Mouse (Mus musculus): ENCODE measurements at regions not wholly inside any gene's neighbourhood (a gene's known extent, or its start where the extent isn't known, plus 50 kb on each side); places are given as distances from the start of the nearest gene placed in this dataset.

DNA sequence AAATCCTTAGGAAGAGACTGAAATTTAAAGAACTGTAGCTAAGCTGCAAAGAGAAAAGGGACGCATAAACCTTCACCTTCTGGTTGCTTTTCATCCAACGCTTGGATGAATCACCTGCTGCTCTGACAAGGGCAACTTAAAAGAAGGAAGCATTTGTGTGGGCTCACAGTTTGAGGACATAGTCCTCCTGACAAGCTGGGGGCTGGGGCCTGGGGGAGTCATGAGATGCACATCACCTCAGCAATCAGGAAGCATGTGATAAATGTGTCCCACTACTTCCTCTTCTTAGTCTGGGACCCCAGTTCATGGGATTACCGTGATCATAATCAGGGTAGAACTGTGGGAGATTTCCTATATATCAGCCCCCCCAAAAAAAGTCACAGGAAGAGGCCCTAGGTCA lies 107.8 kb upstream of the F13a1 start:
- Histone ChIP-seq H3K9ac (ENCODE audit: low read depth, low read length) (no peak overlapping the region), H3K4me1 (ENCODE audit: control insufficient read depth, insufficient read depth, low read length) (no peaks in the 10 kb centered on the region), H3K27ac (ENCODE audit: low read length) (no peak overlapping the region), H3K4me3 (ENCODE audit: low read length) (no peak overlapping the region), H3K4me2 (ENCODE audit: low read depth, low read length) (no peak overlapping the region), H3K9me3 (ENCODE audit: control insufficient read depth, low read length) (no peaks in the 10 kb centered on the region), H3K36me3 (ENCODE audit: control insufficient read depth, insufficient read depth, low read length) (no peaks in the 10 kb centered on the region), H3K27me3 (replicated peaks; ENCODE audit: control insufficient read depth, insufficient read depth, low read length) (no peaks in the 10 kb centered on the region)
- WGBS: 83% methylated on average over 3 of the region's 3 CpGs
- ATAC-seq: no peak

DNA sequence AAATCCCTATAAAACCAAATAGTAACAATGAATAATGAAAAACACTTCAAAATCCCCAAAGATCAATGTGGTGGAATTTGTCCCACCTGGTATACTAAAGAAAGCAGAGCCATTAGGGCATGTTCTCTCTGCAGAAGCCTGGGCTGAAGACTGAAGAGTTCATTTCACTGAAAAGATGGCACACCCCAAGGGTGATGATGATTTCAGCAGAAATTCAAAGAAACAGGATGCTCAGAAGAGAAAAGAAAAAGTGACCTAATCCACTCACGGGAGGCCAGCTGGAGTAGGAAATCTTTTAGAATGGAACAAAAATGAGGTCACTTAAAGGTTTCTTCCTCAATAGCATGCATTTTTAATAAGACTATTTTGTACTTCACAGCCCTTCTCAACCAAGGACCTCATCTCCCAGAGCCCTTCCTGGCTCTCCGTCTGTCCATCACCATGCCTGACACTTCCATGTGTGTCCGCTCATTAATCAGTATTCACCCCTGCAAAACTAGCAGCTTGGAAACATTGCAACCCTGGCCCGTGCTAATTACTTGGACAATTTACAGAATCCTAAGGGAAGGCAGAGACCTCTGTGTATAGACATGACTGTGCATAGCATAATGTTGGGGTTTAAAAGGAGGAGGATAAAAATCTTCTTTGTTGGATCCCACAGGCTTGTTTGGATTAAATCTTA lies 101.9 kb upstream of the F13a1 start:
- no peaks in the 10 kb centered on the region for H3K27me3 ChIP-seq (replicated peaks; ENCODE audit: control insufficient read depth, insufficient read depth, low read length)
- no peaks in the 10 kb centered on the region for H3K9me3 ChIP-seq (ENCODE audit: control insufficient read depth, low read length)
- no peak for ATAC-seq
- no peak overlapping the region for H3K27ac ChIP-seq (ENCODE audit: low read length)
- no peak overlapping the region for H3K4me2 ChIP-seq (ENCODE audit: low read depth, low read length)
- 64% methylated on average over 4 of the region's 4 CpGs for WGBS
- no peaks in the 10 kb centered on the region for H3K4me1 ChIP-seq (ENCODE audit: control insufficient read depth, insufficient read depth, low read length)
- no peak overlapping the region for H3K9ac ChIP-seq (ENCODE audit: low read depth, low read length)
- no peak overlapping the region for H3K4me3 ChIP-seq (ENCODE audit: low read length)
- H3K36me3 ChIP-seq (ENCODE audit: control insufficient read depth, insufficient read depth, low read length): no peaks in the 10 kb centered on the region

DNA sequence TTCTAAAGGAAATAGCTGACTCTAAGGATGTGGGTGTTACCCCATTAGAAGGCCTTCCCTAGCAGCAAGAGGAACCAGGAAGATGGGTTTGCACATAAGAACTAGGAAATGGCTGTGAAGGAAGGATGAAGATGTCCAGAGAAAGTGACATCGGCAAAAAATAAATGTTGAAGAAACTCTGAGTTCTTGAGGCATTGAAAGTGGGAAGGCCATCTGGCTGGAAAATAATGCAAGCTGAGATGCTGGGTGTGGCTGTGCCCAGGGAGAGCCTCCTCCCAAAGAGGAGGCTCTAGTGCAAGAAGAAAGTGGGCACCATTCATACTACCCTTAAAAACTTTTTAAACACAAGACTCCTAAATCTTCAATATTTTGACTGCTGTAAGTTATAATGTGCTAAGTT lies 99.9 kb upstream of the F13a1 start:
- no peak overlapping the region for H3K27ac ChIP-seq (ENCODE audit: low read length)
- no peaks in the 10 kb centered on the region for H3K36me3 ChIP-seq (ENCODE audit: control insufficient read depth, insufficient read depth, low read length)
- no peaks in the 10 kb centered on the region for H3K4me1 ChIP-seq (ENCODE audit: control insufficient read depth, insufficient read depth, low read length)
- no peak overlapping the region for H3K4me2 ChIP-seq (ENCODE audit: low read depth, low read length)
- no peak for ATAC-seq
- H3K27me3 ChIP-seq (replicated peaks; ENCODE audit: control insufficient read depth, insufficient read depth, low read length): no peaks in the 10 kb centered on the region
- H3K4me3 ChIP-seq (ENCODE audit: low read length): no peak overlapping the region
- 89% methylated on average over 1 of the region's 1 CpGs for WGBS
- H3K9me3 ChIP-seq (ENCODE audit: control insufficient read depth, low read length): no peaks in the 10 kb centered on the region
- no peak overlapping the region for H3K9ac ChIP-seq (ENCODE audit: low read depth, low read length)

DNA sequence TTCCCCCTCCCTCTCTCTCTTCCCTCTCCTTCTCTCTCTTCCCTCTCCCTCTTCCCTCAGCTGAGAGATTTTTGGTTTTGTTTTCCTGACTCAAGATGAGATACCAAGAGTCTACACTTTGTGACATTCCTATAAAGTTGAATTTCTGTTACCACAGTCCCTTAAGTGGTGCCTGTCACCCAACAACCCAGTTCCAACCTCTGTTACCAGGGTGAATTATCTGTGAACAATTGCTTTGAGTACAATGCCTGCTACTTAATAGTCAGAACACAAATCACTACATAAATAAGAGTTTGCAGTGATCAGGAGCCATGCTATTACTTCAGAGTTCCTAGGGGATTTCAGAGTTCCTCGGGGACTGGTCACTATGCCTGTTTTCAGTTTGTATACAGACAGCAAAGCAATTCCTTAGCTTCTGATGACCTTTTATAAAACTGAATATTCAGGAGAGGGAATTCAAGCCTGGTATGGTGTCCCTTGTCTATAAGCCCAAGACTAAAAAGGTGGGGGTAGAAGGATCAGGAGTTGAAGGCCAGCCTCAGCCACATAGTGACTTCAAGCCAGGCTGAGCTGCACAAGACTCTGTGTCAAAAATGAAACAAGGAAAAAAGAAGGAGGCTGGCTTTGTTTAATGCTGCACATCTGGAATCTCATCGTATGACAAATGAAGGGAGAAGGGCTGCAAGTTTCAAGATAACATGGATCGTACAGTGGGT lies 99.2 kb upstream of the F13a1 start:
- no peak overlapping the region for H3K9ac ChIP-seq (ENCODE audit: low read depth, low read length)
- H3K9me3 ChIP-seq (ENCODE audit: control insufficient read depth, low read length): no peaks in the 10 kb centered on the region
- H3K4me1 ChIP-seq (ENCODE audit: control insufficient read depth, insufficient read depth, low read length): no peaks in the 10 kb centered on the region
- no peaks in the 10 kb centered on the region for H3K27me3 ChIP-seq (replicated peaks; ENCODE audit: control insufficient read depth, insufficient read depth, low read length)
- no peak overlapping the region for H3K4me2 ChIP-seq (ENCODE audit: low read depth, low read length)
- no peaks in the 10 kb centered on the region for H3K36me3 ChIP-seq (ENCODE audit: control insufficient read depth, insufficient read depth, low read length)
- ATAC-seq: no peak
- H3K4me3 ChIP-seq (ENCODE audit: low read length): no peak overlapping the region
- 58% methylated on average over 3 of the region's 3 CpGs for WGBS
- H3K27ac ChIP-seq (ENCODE audit: low read length): no peak overlapping the region

DNA sequence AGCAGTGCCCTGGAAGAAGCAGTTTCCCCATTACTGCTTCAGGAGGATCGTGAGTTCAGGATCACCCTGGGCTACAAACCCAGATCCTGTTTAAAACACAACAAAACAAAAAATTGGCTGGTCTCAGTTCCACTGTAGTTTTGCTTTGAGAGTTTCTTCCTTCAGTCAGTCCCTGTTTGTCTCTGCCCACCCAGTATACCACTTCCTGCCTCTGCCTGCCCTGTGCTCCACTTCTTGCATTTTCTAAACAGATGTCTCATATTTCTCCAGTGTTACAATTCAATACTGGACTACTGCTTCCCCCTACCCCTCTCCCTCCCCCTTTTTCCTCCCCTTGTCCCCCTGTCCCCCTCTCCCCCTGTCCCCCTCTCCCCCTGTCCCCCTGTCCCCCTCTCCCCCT lies 98.6 kb upstream of the F13a1 start:
- Histone ChIP-seq H3K27ac (ENCODE audit: low read length) (no peak overlapping the region), H3K27me3 (replicated peaks; ENCODE audit: control insufficient read depth, insufficient read depth, low read length) (no peaks in the 10 kb centered on the region), H3K9me3 (ENCODE audit: control insufficient read depth, low read length) (no peaks in the 10 kb centered on the region), H3K4me3 (ENCODE audit: low read length) (no peak overlapping the region), H3K36me3 (ENCODE audit: control insufficient read depth, insufficient read depth, low read length) (no peaks in the 10 kb centered on the region), H3K9ac (ENCODE audit: low read depth, low read length) (no peak overlapping the region), H3K4me2 (ENCODE audit: low read depth, low read length) (no peak overlapping the region), H3K4me1 (ENCODE audit: control insufficient read depth, insufficient read depth, low read length) (no peaks in the 10 kb centered on the region)
- ATAC-seq: no peak
- 83% methylated on average over 1 of the region's 1 CpGs for WGBS

DNA sequence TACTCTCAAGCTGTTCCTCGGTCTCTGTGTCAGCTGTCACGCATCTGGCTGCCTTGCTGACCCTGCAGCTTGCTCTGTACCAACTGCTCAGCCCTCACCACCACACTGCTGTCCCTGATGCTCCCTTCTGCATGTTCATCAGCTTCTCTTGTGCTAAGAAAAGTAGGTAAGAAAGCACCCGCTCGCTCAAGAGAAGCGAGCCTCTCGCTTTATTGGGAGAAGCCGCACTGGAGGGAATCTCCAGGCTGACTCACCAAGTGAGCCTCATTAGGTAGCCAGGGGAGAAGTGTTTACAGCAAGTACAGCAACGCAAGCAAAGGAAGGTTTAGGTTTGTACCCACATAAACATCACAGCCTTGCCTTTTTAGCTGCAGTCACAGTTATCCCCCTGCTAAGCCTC lies 97.7 kb upstream of the F13a1 start:
- no peak overlapping the region for H3K4me2 ChIP-seq (ENCODE audit: low read depth, low read length)
- no peaks in the 10 kb centered on the region for H3K27me3 ChIP-seq (replicated peaks; ENCODE audit: control insufficient read depth, insufficient read depth, low read length)
- H3K27ac ChIP-seq (ENCODE audit: low read length): no peak overlapping the region
- no peak overlapping the region for H3K9ac ChIP-seq (ENCODE audit: low read depth, low read length)
- H3K9me3 ChIP-seq (ENCODE audit: control insufficient read depth, low read length): no peaks in the 10 kb centered on the region
- H3K36me3 ChIP-seq (ENCODE audit: control insufficient read depth, insufficient read depth, low read length): no peaks in the 10 kb centered on the region
- no peaks in the 10 kb centered on the region for H3K4me1 ChIP-seq (ENCODE audit: control insufficient read depth, insufficient read depth, low read length)
- 90% methylated on average over 8 of the region's 8 CpGs for WGBS
- no peak overlapping the region for H3K4me3 ChIP-seq (ENCODE audit: low read length)
- ATAC-seq: no peak

DNA sequence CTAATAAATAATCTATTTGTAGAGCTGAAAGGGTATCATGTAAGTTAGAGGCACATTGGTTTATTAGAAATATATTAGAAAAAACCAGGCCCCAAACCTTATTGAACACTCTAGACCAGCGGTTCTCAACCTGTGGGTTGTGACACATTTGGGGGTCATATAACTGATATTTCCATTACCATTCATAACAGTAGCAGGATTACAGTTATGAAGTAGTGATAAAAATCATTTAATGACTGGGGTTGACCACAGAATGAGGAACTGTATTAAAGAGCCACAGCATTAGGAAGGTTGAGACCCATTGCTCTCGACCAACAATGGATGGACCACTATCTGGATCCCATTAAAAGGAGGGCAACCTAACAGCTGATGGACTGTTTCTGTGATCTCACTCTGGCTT lies 92.8 kb upstream of the F13a1 start:
- Histone ChIP-seq H3K36me3 (ENCODE audit: control insufficient read depth, insufficient read depth, low read length) (no peaks in the 10 kb centered on the region), H3K27me3 (replicated peaks; ENCODE audit: control insufficient read depth, insufficient read depth, low read length) (no peaks in the 10 kb centered on the region), H3K4me3 (ENCODE audit: low read length) (no peak overlapping the region), H3K9ac (ENCODE audit: low read depth, low read length) (no peak overlapping the region), H3K4me1 (ENCODE audit: control insufficient read depth, insufficient read depth, low read length) (no peaks in the 10 kb centered on the region), H3K9me3 (ENCODE audit: control insufficient read depth, low read length) (no peaks in the 10 kb centered on the region), H3K27ac (ENCODE audit: low read length) (no peak overlapping the region), H3K4me2 (ENCODE audit: low read depth, low read length) (no peak overlapping the region)
- WGBS: 88% methylated on average over 2 of the region's 2 CpGs
- no peak for ATAC-seq

DNA sequence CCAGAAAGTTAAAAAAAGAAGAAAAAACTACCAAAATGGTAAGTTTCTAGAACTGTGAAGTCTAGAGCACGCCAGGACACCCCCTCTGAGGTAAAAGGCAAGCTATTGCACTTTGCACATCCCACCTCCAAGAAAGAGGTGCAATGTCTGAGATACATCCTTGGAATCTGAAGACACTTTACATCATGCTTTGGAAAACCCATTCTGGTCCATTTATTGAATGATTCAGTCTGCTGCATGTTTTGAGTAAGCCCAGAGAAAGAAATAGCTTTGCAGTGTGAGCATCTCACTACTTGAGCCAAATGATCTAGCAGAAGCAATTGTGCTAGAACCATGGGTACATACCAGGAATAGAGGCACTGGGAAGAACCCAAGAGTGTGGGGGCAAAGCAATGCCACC lies 85.1 kb upstream of the F13a1 start:
- no peaks in the 10 kb centered on the region for H3K27me3 ChIP-seq (replicated peaks; ENCODE audit: control insufficient read depth, insufficient read depth, low read length)
- H3K36me3 ChIP-seq (ENCODE audit: control insufficient read depth, insufficient read depth, low read length): no peaks in the 10 kb centered on the region
- H3K9me3 ChIP-seq (ENCODE audit: control insufficient read depth, low read length): no peaks in the 10 kb centered on the region
- no peak for ATAC-seq
- WGBS: 59% methylated on average over 1 of the region's 1 CpGs
- H3K4me2 ChIP-seq (ENCODE audit: low read depth, low read length): no peak overlapping the region
- no peak overlapping the region for H3K9ac ChIP-seq (ENCODE audit: low read depth, low read length)
- H3K27ac ChIP-seq (ENCODE audit: low read length): no peak overlapping the region
- no peak overlapping the region for H3K4me3 ChIP-seq (ENCODE audit: low read length)
- no peaks in the 10 kb centered on the region for H3K4me1 ChIP-seq (ENCODE audit: control insufficient read depth, insufficient read depth, low read length)

DNA sequence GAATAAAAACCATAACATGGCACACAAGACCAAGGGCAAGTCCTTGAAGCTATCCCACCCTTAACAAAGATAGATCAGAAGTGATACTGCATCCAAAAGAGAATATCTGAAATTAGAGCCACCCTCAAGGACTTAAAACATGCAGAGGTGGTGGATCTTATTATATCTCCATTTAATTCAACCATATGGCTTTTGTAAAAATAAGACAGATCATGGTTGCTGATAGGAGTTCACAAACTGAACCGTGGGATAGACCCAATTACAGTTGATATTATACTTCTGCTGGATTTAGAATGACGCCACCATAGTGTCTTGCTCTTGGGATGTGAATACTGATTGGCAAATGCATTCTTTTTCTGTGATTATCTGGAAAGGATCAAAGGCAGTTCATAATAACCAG lies 84.5 kb upstream of the F13a1 start:
- Histone ChIP-seq H3K4me1 (ENCODE audit: control insufficient read depth, insufficient read depth, low read length) (no peaks in the 10 kb centered on the region), H3K36me3 (ENCODE audit: control insufficient read depth, insufficient read depth, low read length) (no peaks in the 10 kb centered on the region), H3K9ac (ENCODE audit: low read depth, low read length) (no peak overlapping the region), H3K9me3 (ENCODE audit: control insufficient read depth, low read length) (no peaks in the 10 kb centered on the region), H3K4me2 (ENCODE audit: low read depth, low read length) (no peak overlapping the region), H3K27me3 (replicated peaks; ENCODE audit: control insufficient read depth, insufficient read depth, low read length) (no peaks in the 10 kb centered on the region), H3K4me3 (ENCODE audit: low read length) (no peak overlapping the region), H3K27ac (ENCODE audit: low read length) (no peak overlapping the region)
- 79% methylated on average over 2 of the region's 2 CpGs for WGBS
- ATAC-seq: no peak

DNA sequence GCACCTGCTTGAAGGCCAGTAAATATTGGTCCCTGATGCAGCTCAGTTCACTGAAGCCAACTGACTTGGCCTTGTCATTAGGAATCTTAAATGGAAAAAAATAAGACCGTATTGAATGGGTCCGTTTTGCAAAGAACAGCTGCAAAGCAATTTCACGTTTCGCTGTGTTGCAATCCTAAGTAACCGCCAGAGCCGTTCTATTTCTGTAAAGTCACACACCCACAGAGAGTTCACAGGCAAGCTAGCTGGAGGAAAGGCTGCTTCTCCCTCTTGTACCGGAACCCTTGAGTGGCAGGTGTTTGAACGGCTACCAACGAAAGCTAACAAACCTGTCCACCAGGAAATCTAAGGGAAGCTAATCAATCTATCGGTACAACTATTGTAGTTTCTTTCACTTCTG lies 80.6 kb upstream of the F13a1 start:
- 66% methylated on average over 10 of the region's 10 CpGs for WGBS
- no peak overlapping the region for H3K27ac ChIP-seq (ENCODE audit: low read length)

More for the DNA sequence above, 80.6 kb upstream of the F13a1 start:
- no peak for ATAC-seq
- no peaks in the 10 kb centered on the region for H3K36me3 ChIP-seq (ENCODE audit: control insufficient read depth, insufficient read depth, low read length)
- no peak overlapping the region for H3K4me2 ChIP-seq (ENCODE audit: low read depth, low read length)
- H3K4me1 ChIP-seq (ENCODE audit: control insufficient read depth, insufficient read depth, low read length): no peaks in the 10 kb centered on the region
- H3K4me3 ChIP-seq (ENCODE audit: low read length): no peak overlapping the region
- H3K27me3 ChIP-seq (replicated peaks; ENCODE audit: control insufficient read depth, insufficient read depth, low read length): no peaks in the 10 kb centered on the region
- H3K9me3 ChIP-seq (ENCODE audit: control insufficient read depth, low read length): no peaks in the 10 kb centered on the region
- H3K9ac ChIP-seq (ENCODE audit: low read depth, low read length): no peak overlapping the region

All from intestine, embryonic 16.5 days (tissue).